Mouse (Mus musculus) ES-E14 (cell line): ENCODE results near the gene Cd8a.

ENCODE experiments used
- ZC3H11A ChIP-seq: IDR thresholded peaks from 2 replicates; pipeline ENCODE4 v1.6.1; 2012; ENCODE audit warnings: low read depth, mild to moderate bottlenecking, inconsistent platforms, low read length, borderline replicate concordance
- ZNF384 ChIP-seq: IDR thresholded peaks from 2 replicates; pipeline ENCODE4 v1.6.1; 2012; ENCODE audit warnings: low read depth, low read length, inconsistent platforms

DNA sequence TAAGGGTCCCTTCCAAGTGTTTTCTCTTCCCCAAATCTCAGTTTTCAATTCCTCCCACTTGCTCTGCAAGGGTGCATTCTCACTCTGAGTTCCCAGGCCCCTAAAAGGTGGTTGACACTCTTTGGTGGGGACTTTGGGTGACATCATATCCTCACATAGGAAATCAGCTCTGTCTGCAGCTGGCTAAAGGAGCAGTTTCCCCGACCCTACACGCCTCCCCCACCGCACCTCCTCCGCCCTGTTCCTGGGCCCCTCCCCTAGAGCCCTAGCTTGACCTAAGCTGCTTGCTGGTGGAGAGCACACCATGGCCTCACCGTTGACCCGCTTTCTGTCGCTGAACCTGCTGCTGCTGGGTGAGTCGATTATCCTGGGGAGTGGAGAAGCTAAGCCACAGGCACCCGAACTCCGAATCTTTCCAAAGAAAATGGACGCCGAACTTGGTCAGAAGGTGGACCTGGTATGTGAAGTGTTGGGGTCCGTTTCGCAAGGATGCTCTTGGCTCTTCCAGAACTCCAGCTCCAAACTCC, at the start of gene Cd8a:
- TF ChIP-seq ZNF384, result no peak
- no peak for TF ChIP-seq ZC3H11A
